Mouse (Mus musculus) bone marrow, adult 2 months (tissue): ENCODE data around the gene Kncn.

Experiments used
- CTCF ChIP-seq: fragments of 200-500 bp; IDR thresholded peaks from 2 replicates; pipeline ENCODE4 v1.5.1; 2011; ENCODE audit warnings: low read length, control low read depth; ENCODE audit not compliant: control insufficient read depth, insufficient read depth
- POLR2A ChIP-seq: fragments of 200-500 bp; IDR thresholded peaks from 2 replicates; pipeline ENCODE4 v1.6.1; 2011; ENCODE audit warnings: low read depth, mild to moderate bottlenecking, control low read depth, low read length, borderline replicate concordance; ENCODE audit not compliant: control insufficient read depth

DNA sequence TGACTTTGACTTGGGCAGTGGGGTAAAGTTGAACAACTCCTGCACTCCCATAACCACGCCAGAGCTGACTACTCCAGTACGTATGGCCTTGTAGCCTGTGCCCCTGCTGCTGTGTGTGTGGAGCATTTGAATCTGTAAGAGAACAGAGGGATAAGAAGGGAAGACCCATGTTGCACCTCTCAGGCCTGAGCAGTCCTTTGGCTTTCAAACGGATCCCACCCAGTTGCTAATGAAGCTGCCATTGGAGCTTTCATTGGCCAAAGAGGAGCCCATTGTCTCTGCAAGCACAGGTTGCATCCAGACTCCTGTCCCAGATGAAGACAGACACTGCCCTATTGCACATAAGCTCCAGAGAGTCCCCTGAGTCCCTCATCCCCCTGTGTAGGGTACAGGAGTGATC, 11.0 kb upstream of the Kncn start:
- TF ChIP-seq POLR2A (no peak), CTCF (no peak)
